In genomic region chr6:17692647-17693046, GRCm38 (mm10) we compare ENCODE assay signal across 8 mouse cellular contexts. TPM values are rescaled to one million over a fixed set of nuclear protein-coding genes. Genes with fewer than 3 reads are reported as not detected.
DNase-seq lines count a peak whose midpoint lies in the region; ATAC-seq lines count a peak whose summit lies in the region.

TSS of gene St7 (plus strand) at chr6:17692933.

- peak within 1 kb of the TSS; percentile 82 for H3K4me3 ChIP-seq in kidney, embryonic 15.5 days (replicated peaks)
- peak within 1 kb of the TSS; percentile 82 for H3K4me3 ChIP-seq in forebrain, embryonic 16.5 days (replicated peaks; ENCODE audit: low read length)
- H3K4me3 ChIP-seq in hindbrain, embryonic 15.5 days, result peak within 1 kb of the TSS; percentile 73

- DNase-seq in kidney, adult 11 months, result no peak
- peak; percentile 40 for DNase-seq in R1 (ENCODE audit: low read depth, low spot score)
- no peak for DNase-seq in cerebellum, postnatal 36 days
- no peak for DNase-seq in urinary bladder, adult 18-20 months (ENCODE audit: low spot score in 2 of 2)

- peak within 1 kb of the TSS; percentile 92 for H3K27ac ChIP-seq in kidney, embryonic 15.5 days
- H3K27ac ChIP-seq in forebrain, embryonic 16.5 days (ENCODE audit: low read length), result peak within 1 kb of the TSS; percentile 63
- no peak within 1 kb of the TSS; the same call in 1 of the 2 replicates for H3K27ac ChIP-seq in hindbrain, embryonic 15.5 days (replicated peaks)

- H3K9me3 ChIP-seq in kidney, embryonic 15.5 days (replicated peaks), result no peaks in the 10 kb centered on the region
- H3K9me3 ChIP-seq in forebrain, embryonic 16.5 days (ENCODE audit: control insufficient read depth, low read length), result no peaks in the 10 kb centered on the region
- H3K9me3 ChIP-seq in hindbrain, embryonic 15.5 days, result no peaks in the 10 kb centered on the region

- peaks cover 7% of the 10 kb centered on the region; the same call in 1 of the 2 replicates for H3K36me3 ChIP-seq in kidney, embryonic 15.5 days
- H3K36me3 ChIP-seq in forebrain, embryonic 16.5 days (ENCODE audit: control insufficient read depth, insufficient read depth), result no peaks in the 10 kb centered on the region
- H3K36me3 ChIP-seq in hindbrain, embryonic 15.5 days, result no peaks in the 10 kb centered on the region

- no peaks in the 10 kb centered on the region for H3K27me3 ChIP-seq in kidney, embryonic 15.5 days
- no peaks in the 10 kb centered on the region for H3K27me3 ChIP-seq in forebrain, embryonic 16.5 days (replicated peaks; ENCODE audit: control insufficient read depth, insufficient read depth, low read length)
- no peaks in the 10 kb centered on the region for H3K27me3 ChIP-seq in hindbrain, embryonic 15.5 days

- peak within 1 kb of the TSS; percentile 82 for H3K4me2 ChIP-seq in kidney, embryonic 15.5 days
- H3K4me2 ChIP-seq in forebrain, embryonic 16.5 days (ENCODE audit: low read length), result peak within 1 kb of the TSS; percentile 91
- peak within 1 kb of the TSS; percentile 88 for H3K4me2 ChIP-seq in hindbrain, embryonic 15.5 days

- peaks cover 18% of the 10 kb centered on the region for H3K4me1 ChIP-seq in kidney, embryonic 15.5 days
- H3K4me1 ChIP-seq in forebrain, embryonic 16.5 days (replicated peaks; ENCODE audit: control insufficient read depth, insufficient read depth, low read length), result peaks cover 17% of the 10 kb centered on the region
- H3K4me1 ChIP-seq in hindbrain, embryonic 15.5 days (replicated peaks), result peaks cover 8% of the 10 kb centered on the region; the same call in 1 of the 2 replicates

- no peak for ATAC-seq in kidney, embryonic 15.5 days (replicated peaks; ENCODE audit: low FRiP score)
- no peak for ATAC-seq in forebrain, embryonic 16.5 days
- no peak for ATAC-seq in hindbrain, embryonic 15.5 days (ENCODE audit: low FRiP score, low read depth)
- ATAC-seq in megakaryocyte progenitor cell, adult 5-6 weeks (replicated peaks; ENCODE audit: poor library complexity), result no peak

- peak within 1 kb of the TSS; percentile 82 for H3K9ac ChIP-seq in kidney, embryonic 15.5 days
- peak within 1 kb of the TSS; percentile 82 for H3K9ac ChIP-seq in forebrain, embryonic 16.5 days (replicated peaks; ENCODE audit: low read depth, low read length)
- H3K9ac ChIP-seq in hindbrain, embryonic 15.5 days, result peak within 1 kb of the TSS; percentile 52

- 61% methylated on average over 7 of the region's 7 CpGs for WGBS in kidney, embryonic 15.5 days
- WGBS in forebrain, embryonic 16.5 days, result 82% methylated on average over 7 of the region's 7 CpGs
- 83% methylated on average over 7 of the region's 7 CpGs for WGBS in hindbrain, embryonic 15.5 days

RNA-seq across cellular contexts. Expression of gene St7, which starts in this region (rescaled TPM):
- polyA plus RNA-seq in kidney, embryonic 15.5 days (2015; fragmentation: Nextera tagmentation; extraction: Ambion mirVana), result 19.9 and 20.3 TPM in 2 replicates
- 68.0 and 70.6 TPM in 2 replicates for polyA plus RNA-seq in forebrain, embryonic 16.5 days (2015; fragmentation: Nextera tagmentation; extraction: Ambion mirVana)
- polyA plus RNA-seq in hindbrain, embryonic 15.5 days (2015; fragmentation: Nextera tagmentation; extraction: Ambion mirVana), result 49.1 and 54.8 TPM in 2 replicates
- total RNA-seq in megakaryocyte progenitor cell, adult 5-6 weeks (2015), result 32.6 and 46.3 TPM in 2 replicates
- 37.4 and 40.3 TPM in 2 replicates for total RNA-seq in megakaryocyte progenitor cell, adult 5-6 weeks (2017)
